Mouse (Mus musculus) hindbrain, embryonic 11.5 days (tissue): ENCODE measurements at regions not wholly inside any gene's neighbourhood (a gene's known extent, or its start where the extent isn't known, plus 50 kb on each side); places are given as distances from the start of the nearest gene placed in this dataset.

Source experiments
- ATAC-seq: fragments of 200-750 bp; cut with Nextera tagmentation; 2 replicates; pipeline ENCODE4 v1.8.0; 2017; ENCODE audit warnings: mild to moderate bottlenecking, moderate TSS enrichment, moderate library complexity; ENCODE audit not compliant: low FRiP score
- DNase-seq: peaks from one replicate; pipeline ENCODE4 v3.0.0-alpha.2; 2015; ENCODE audit warnings: low spot score
- H3K27ac ChIP-seq: fragments of 300-500 bp; sonication (generic); 2 replicates; pipeline ENCODE4 v1.5.1; 2014; ENCODE audit warnings: mild to moderate bottlenecking, low read depth, low read length
- H3K27me3 ChIP-seq: fragments of 300-500 bp; sonication (generic); 2 replicates; pipeline ENCODE4 v1.6.1; 2014; ENCODE audit warnings: mild to moderate bottlenecking, low read length, moderate library complexity, mixed read lengths; ENCODE audit not compliant: control insufficient read depth, insufficient read depth
- H3K36me3 ChIP-seq: fragments of 300-500 bp; sonication (generic); 2 replicates; pipeline ENCODE4 v1.6.1; 2014; ENCODE audit warnings: mild to moderate bottlenecking, low read length, moderate library complexity, mixed read lengths; ENCODE audit not compliant: control insufficient read depth, insufficient read depth
- H3K4me1 ChIP-seq: fragments of 300-500 bp; sonication (generic); replicated peaks from 2 replicates; pipeline ENCODE4 v1.6.1; 2014; ENCODE audit warnings: low read length, mixed read lengths; ENCODE audit not compliant: control insufficient read depth, insufficient read depth
- H3K4me2 ChIP-seq: fragments of 300-500 bp; sonication (generic); replicated peaks from 2 replicates; pipeline ENCODE4 v1.6.1; 2014; ENCODE audit warnings: mild to moderate bottlenecking, low read depth, low read length
- H3K4me3 ChIP-seq: fragments of 300-500 bp; sonication (generic); 2 replicates; pipeline ENCODE4 v1.5.1; 2014; ENCODE audit warnings: low read depth, low read length
- H3K9ac ChIP-seq: fragments of 300-500 bp; sonication (generic); 2 replicates; pipeline ENCODE4 v1.6.1; 2014; ENCODE audit warnings: low read depth, low read length
- H3K9me3 ChIP-seq: fragments of 300-500 bp; sonication (generic); 2 replicates; pipeline ENCODE4 v1.6.1; 2016; ENCODE audit warnings: low read length; ENCODE audit not compliant: control insufficient read depth
- WGBS: fragments of 180-500 bp; shearing (Covaris S2); extraction: QIAGEN DNeasy Blood & Tissue Kit; methylation state at CpG from one replicate; pipeline ENCODE4 v1.1.7; 2014; 5-methylcytosine and 5-hydroxymethylcytosine counted together

DNA sequence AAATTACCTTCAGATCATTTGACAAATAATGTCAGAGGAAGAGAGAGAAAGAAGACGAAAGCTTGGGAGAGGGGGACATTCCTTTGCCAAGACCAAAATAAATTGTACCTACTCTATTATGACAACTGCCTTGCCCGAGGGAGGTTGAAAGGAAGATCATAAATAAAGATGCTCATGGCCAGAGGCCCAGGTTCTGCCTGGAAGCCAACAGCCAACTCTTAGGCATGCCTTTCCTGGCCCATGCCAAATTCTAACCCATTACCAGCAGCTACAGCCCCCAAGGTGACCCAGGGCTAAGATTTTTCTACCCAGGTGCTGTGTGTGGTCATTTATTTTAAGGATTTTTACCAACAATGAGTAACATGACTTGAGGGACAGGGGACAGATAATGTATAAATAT, 54.9 kb downstream of the Cbln1 start:
- Histone ChIP-seq H3K4me2 (no peak overlapping the region), H3K36me3 (no peaks in the 10 kb centered on the region), H3K9ac (no peak overlapping the region), H3K27me3 (no peaks in the 10 kb centered on the region), H3K4me3 (no peak overlapping the region), H3K4me1 (no peaks in the 10 kb centered on the region), H3K9me3 (no peaks in the 10 kb centered on the region), H3K27ac (no peak overlapping the region)
- WGBS, result 80% methylated on average over 2 of the region's 2 CpGs
- ATAC-seq (no peak), DNase-seq (no peak)

DNA sequence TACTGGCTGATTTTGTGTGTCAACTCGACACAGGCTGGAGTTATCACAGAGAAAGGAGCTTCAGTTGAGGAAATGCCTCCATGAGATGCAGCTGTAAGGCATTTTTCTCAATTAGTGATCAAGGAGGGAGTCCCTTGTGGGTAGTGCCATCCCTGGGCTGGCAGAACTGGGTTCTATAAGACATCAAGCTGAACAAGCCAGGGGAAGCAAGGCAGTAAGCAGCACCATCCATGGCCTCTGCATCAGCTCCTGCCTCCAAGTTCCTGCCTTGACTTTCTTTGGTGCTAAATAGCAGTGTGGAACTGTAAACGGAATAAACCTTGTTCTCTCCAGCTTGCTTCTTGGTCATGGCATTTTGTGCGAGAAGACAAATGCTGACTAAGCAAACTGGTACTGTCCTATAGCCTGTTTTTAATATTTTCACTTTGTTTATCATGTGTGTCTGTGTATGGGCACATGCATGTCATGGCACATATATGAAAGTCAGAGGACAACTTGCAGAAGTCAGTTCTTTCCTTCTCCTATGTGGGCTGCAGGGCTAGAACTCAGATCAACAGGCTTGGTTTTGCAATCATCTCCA, 57.3 kb downstream of the Cbln1 start:
- Histone ChIP-seq H3K36me3 (no peaks in the 10 kb centered on the region), H3K27ac (no peak overlapping the region), H3K27me3 (no peaks in the 10 kb centered on the region), H3K9me3 (no peaks in the 10 kb centered on the region), H3K4me1 (no peaks in the 10 kb centered on the region), H3K9ac (no peak overlapping the region), H3K4me2 (no peak overlapping the region), H3K4me3 (no peak overlapping the region)
- no peak for DNase-seq
- no peak for ATAC-seq
- whole genome bisulfite sequencing, result 80% methylated on average over 3 of the region's 3 CpGs

DNA sequence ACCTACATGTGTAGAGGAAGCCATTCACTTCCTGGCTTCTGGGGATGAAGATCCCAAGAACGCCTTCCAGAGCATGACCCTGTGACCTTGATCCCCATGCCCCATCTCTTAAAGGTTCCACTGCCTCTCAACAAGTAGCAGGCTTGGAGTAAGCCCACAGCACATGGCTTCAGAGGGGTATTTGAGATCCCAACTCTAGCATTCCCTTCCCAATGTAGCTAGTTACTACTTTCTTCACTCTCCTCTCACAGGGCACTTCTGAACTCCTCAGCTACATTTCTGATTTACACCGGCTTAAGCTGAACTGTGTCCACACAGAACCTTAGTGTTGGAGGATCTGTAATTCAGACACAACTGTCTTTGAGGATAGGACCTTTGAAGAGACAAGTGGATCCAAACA, 83.4 kb downstream of the Cbln1 start:
- 71% methylated on average over 2 of the region's 2 CpGs for WGBS
- DNase-seq (no peak), ATAC-seq (no peak)
- Histone ChIP-seq H3K9me3 (no peaks in the 10 kb centered on the region), H3K36me3 (no peaks in the 10 kb centered on the region), H3K27ac (no peak overlapping the region), H3K4me3 (no peak overlapping the region), H3K27me3 (no peaks in the 10 kb centered on the region), H3K4me1 (no peaks in the 10 kb centered on the region), H3K4me2 (no peak overlapping the region), H3K9ac (no peak overlapping the region)

DNA sequence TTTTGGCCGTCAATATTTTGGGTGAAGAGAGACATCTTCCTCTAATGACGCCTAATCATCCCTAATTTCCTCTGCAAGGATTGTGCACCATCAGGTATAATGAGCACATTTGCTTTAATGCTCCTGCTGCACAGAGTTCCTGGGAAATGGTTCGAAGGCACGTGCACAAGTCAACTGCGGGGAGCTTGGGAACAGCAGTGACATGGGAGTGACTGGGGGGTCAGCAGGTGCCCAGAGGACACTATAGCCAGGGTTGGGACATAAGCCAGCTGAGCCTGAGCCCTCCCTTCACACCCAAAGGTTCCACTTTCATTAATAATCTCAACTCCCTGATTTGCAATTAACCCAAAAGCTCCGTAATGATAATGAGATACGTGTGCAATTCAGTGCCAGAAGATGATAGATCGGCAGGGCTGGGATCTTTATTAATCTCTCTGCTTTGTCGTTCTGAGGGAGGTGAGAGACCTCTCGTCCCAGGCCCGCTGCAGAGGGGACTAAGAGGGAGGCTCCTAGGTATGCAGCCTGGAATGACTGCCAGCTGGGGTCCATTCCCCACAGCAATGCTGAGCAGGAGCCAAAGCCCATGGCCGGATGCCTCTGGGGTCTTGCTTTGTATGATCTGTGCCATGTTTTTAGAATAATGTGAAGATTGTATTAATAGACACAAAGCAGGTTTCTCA, 88.7 kb downstream of the Cbln1 start:
- Histone ChIP-seq H3K36me3 (no peaks in the 10 kb centered on the region), H3K4me2 (no peak overlapping the region), H3K9me3 (no peaks in the 10 kb centered on the region), H3K4me1 (0 out of 2 replicates have a peak, but pooled peaks cover 2% of the 10 kb centered on the region), H3K27ac (no peak overlapping the region), H3K4me3 (no peak overlapping the region), H3K9ac (no peak overlapping the region), H3K27me3 (no peaks in the 10 kb centered on the region)
- WGBS, result 62% methylated on average over 12 of the region's 12 CpGs
- peak; percentile 47; the same call in 1 of the 2 replicates for ATAC-seq
- DNase-seq, result peak; percentile 12

DNA sequence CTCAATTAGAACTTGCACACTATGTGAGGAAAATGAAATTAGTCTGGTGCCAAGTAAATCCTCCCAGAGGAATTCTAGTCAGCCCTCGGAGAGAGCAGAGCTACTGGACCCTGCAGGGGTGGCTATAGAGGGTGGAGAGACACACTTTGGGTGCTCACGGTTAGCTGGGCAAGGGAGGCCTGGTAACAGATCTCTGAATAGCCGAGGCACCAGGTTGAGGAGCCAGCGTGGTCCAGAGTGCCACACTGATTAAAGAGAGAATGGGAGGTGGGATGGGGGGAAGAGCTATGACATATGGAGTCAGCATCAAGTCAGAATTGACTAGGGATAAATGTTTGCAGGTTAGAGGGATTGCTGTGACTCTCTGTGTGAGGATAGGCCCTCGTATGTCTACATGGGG, 90.1 kb downstream of the Cbln1 start:
- 80% methylated on average over 5 of the region's 5 CpGs for WGBS
- H3K4me3 ChIP-seq, result no peak overlapping the region
- H3K36me3 ChIP-seq, result no peaks in the 10 kb centered on the region
- no peak for ATAC-seq
- H3K27me3 ChIP-seq, result no peaks in the 10 kb centered on the region
- no peak overlapping the region for H3K4me2 ChIP-seq
- no peaks in the 10 kb centered on the region for H3K9me3 ChIP-seq
- H3K27ac ChIP-seq, result no peak overlapping the region
- H3K4me1 ChIP-seq, result 0 out of 2 replicates have a peak, but pooled peaks cover 2% of the 10 kb centered on the region
- no peak overlapping the region for H3K9ac ChIP-seq
- DNase-seq, result no peak

DNA sequence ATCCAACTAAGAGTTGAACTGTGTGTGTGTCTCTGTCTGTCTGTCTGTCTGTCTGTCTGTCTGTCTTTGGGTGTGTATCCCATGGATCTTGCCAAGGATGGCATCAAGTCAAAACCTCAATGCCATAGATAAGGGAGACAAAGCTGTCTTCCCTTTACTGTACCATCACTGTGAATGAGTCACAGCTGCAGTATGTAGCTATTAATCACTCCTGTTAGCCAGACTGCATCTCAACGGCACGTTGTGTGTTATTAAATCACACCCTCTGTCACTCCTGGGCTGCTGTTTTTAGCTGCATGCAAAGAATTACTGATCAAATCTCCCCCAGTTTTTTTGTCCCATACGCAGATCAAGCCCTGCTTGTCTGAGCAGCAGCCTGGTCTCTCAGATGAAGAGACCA, 91.6 kb downstream of the Cbln1 start:
- no peaks in the 10 kb centered on the region for H3K36me3 ChIP-seq
- no peak overlapping the region for H3K9ac ChIP-seq
- H3K27me3 ChIP-seq, result no peaks in the 10 kb centered on the region
- H3K4me1 ChIP-seq, result 0 out of 2 replicates have a peak, but pooled peaks cover 2% of the 10 kb centered on the region
- no peak for DNase-seq
- no peak overlapping the region for H3K4me3 ChIP-seq
- no peak for ATAC-seq
- no peak overlapping the region for H3K27ac ChIP-seq
- 77% methylated on average over 3 of the region's 3 CpGs for WGBS
- H3K9me3 ChIP-seq, result no peaks in the 10 kb centered on the region
- H3K4me2 ChIP-seq, result no peak overlapping the region

DNA sequence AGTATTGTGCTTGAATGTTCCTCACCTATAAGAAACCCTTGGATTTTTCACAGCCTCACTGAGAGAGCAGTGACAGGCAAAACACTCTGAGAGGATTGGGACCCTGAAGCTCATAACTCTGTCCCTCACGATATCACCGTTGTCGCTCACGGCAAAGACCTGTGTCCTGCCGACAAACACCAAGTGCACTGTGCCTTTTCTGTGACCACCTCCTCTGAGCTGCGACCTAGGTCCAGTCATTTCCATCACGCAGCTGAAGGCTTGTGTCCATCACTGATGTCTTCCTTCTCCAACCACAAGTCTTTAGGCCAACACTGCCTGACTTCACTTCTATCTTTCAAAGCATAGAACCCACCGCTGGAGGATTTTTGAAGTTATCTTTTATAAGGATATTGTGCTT, 93.1 kb downstream of the Cbln1 start:
- WGBS, result 93% methylated on average over 8 of the region's 8 CpGs
- Histone ChIP-seq H3K4me1 (0 out of 2 replicates have a peak, but pooled peaks cover 2% of the 10 kb centered on the region), H3K4me2 (no peak overlapping the region), H3K9me3 (no peaks in the 10 kb centered on the region), H3K9ac (no peak overlapping the region), H3K27ac (no peak overlapping the region), H3K36me3 (no peaks in the 10 kb centered on the region), H3K4me3 (no peak overlapping the region), H3K27me3 (no peaks in the 10 kb centered on the region)
- ATAC-seq (no peak), DNase-seq (no peak)

DNA sequence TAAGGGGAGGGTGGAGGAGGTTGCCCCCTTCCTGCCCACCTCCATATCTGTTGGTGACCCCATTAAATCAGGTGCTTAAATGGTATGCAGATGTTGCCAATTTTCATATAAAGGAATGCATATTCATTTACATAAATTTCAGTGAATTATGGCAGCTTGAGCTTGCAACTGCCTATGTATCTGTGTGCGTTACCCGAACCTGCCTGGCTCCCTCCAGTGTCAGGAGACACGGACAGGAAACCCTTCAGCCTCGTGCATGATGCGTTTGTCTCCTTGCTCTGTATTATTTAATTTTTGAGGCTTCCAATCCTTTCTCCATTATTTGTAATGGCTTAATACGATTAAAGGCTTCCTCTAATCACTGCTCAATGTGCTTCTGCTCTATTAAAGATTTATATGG, 98.4 kb downstream of the Cbln1 start:
- Histone ChIP-seq H3K4me3 (no peak overlapping the region), H3K4me2 (no peak overlapping the region), H3K27ac (no peak overlapping the region), H3K36me3 (no peaks in the 10 kb centered on the region), H3K4me1 (no peaks in the 10 kb centered on the region), H3K9me3 (no peaks in the 10 kb centered on the region), H3K9ac (no peak overlapping the region), H3K27me3 (no peaks in the 10 kb centered on the region)
- WGBS, result 55% methylated on average over 6 of the region's 6 CpGs
- DNase-seq (no peak), ATAC-seq (no peak)

DNA sequence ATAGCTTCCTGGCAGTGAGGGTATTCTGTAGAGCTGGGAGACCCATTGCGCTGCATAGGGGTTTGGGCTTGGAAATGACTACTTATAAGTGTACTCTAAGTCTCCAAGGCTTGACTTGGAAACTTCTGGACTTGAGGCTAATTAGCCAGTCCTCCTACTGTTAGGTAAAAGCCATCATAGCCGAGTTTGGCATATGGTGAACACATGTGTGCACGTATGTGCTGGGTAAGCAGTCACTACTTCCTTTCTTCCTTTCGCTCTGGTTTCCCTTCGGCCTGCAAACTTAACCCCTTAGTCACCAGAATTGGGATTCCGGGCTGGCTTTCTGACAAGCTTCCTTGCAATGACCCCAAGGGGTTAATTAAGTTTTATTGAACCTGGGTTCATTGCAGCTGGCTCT, 98.9 kb downstream of the Cbln1 start:
- Histone ChIP-seq H3K27ac (no peak overlapping the region), H3K4me1 (no peaks in the 10 kb centered on the region), H3K9me3 (no peaks in the 10 kb centered on the region), H3K4me3 (no peak overlapping the region), H3K36me3 (no peaks in the 10 kb centered on the region), H3K4me2 (no peak overlapping the region), H3K9ac (no peak overlapping the region), H3K27me3 (no peaks in the 10 kb centered on the region)
- ATAC-seq (no peak), DNase-seq (peak; percentile 34)
- WGBS, result 41% methylated on average over 6 of the region's 6 CpGs
